Mouse (Mus musculus) left cerebral cortex, postnatal 25 days (tissue): ENCODE results near the gene Tfap2e. TPM values are rescaled to one million over a fixed set of nuclear protein-coding genes. Genes with fewer than 3 reads are reported as not detected.

ENCODE experiments used
- DNase-seq, 2 experiments: peaks; one replicate each; pipeline ENCODE4 v3.0.0; 2022; ENCODE audit warnings: low spot score in 2 of 2, mixed read lengths in 1 of 2
- intact Hi-C: fragments of 180-260 bp; cut with DNase I; formaldehyde crosslinking; loops from one replicate; pipeline ENCODE4 v1.15.1; 2025
- total RNA-seq, 2 experiments: library from RNA; stranded (reverse); gene quantifications; 2 replicates each; pipeline ENCODE4 v1.2.3; 2021

The Tfap2e gene
- not detected for total RNA-seq

DNA sequence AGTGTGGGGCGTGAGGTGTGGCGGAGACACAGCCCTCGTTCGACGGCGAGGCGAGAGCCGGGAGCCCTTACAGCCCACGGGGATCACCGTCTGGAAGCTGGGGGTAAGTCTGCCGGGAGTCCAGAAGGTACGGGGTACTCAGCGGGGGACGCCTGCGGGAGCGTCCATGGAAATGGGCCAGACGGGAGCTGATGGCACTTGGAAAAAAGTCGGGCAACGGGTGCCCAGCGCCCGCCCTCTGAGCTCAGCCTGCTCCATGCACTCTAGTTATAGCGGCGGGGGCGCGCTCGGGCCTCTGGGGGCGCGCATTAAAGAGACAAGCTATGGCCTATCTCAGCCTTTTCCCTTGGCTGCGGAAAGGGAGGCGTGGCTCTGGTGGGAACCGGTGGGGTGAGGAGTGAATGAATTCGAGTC is at the start of gene Tfap2e:
Gene Tfap2e (minus strand): TSS at position 240 of the 414 bp plus-strand sequence.
- intact Hi-C loops: no loop called here
- DNase-seq: no peak

GRCm38 (mm10) chr4:126782996-126783395 is 47.0 kb upstream of the Tfap2e start:
- intact Hi-C loops: no loop called here

GRCm38 (mm10) chr4:126782512-126782911 is 46.5 kb upstream of the Tfap2e start:
- peak in 1 of 2 experiments; percentile 55 for DNase-seq
- intact Hi-C loops: no loop called here

More at GRCm38 (mm10) chr4:126782996-126783395, 47.0 kb upstream of the Tfap2e start:
- peak in 1 of 2 experiments; percentile 70 for DNase-seq

DNA sequence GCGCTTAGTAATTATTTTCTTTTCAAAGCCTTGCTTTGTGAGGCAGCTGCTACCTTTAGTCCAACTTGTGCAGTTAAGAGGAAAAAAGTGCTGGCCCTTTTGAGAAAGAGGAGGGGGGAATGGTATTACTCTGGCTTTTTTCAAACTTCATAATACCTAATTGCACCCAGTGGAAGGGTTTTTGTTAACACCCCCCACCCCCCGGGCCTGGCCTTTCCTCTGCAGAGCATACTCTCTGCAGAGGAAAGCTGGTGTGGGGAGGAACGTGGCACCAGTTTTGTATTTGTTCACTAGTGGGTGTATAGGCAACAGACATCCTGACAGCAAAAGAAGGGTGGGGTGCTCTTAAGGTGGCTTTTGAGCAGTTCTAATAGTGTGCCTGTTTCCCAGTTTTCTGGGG is 45.8 kb upstream of the Tfap2e start:
- no peak for DNase-seq
- intact Hi-C loops: no loop called here

DNA sequence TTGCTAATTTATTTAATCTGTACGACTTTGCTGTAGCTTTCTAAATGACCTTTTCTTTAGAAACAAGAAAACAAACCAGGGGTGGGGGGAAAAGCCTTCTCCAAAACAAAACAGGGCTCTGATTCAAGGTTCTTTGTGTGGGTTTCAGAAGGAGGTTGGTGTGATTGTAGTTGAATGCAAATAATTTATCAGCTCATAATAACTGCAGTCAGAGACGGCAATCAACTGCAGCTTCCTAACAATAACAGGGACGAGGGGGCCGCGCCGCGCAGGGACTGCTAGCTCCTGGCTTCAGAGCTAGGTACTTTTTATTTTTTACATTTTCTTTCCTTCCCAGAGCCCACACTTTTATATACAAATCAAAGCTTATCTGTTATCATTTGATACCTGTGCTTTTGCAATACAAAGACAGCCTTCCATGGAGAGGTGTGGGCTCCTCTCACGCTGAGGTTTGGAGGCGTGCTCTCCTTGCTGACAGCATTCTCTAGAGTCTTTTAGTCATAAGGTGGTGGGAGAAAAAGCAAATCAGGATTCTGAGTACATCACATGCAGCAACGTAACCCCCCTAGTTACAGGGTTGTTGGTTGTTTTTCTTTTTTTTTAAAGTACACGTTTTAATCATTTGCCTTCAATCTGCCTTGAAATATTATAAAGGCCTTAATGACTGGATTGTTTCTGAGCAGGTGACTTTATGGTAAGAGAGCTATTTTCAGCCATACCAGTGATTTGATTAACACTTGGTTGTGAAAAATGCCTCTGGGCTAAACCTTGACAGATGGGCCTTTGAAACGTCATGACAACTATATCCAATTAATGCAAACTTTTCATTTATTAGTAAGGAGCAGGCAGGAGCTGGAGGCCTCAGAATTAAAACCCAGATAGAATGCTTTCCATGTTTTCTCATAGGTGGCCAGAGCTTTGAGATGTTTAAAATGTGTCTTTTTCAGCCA is 44.1 kb upstream of the Tfap2e start:
- DNase-seq: peak in 1 of 2 experiments; percentile 45
- intact Hi-C loops: no loop called here

DNA sequence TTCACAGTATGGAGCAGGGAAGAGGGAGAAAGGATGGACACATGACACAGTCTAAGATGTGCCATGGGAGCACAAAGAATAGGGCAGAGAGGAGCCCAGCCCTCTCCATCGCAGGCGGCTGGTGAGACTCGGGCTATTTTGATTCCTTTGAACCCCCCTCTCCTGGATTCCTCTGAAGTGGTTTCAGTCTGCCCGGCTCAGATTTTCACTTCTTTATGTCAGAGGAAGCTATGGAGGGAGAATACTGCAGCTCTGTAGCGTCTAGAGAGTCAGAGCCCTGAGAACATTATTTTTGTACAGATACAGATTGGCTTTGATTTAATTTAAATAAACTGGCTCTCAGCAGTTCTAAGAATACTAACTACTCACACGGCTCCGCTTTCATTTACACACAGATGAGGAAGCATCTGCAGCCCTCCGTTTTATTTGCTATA is 43.1 kb upstream of the Tfap2e start:
- peak in 1 of 2 experiments; percentile 76 for DNase-seq
- intact Hi-C loops: no loop called here

- no peak for DNase-seq
- intact Hi-C loops: no loop called here
Measured at GRCm38 (mm10) chr4:126775182-126775581, 39.1 kb upstream of the Tfap2e start.

- intact Hi-C loops: no loop called here
- DNase-seq: no peak
Measured at GRCm38 (mm10) chr4:126773871-126774270, 37.8 kb upstream of the Tfap2e start.

GRCm38 (mm10) chr4:126770831-126771230 is 34.8 kb upstream of the Tfap2e start:
- intact Hi-C loops: no loop called here
- DNase-seq: no peak

GRCm38 (mm10) chr4:126769800-126770563 is 33.9 kb upstream of the Tfap2e start:
- intact Hi-C loops: no loop called here
- DNase-seq: no peak

- intact Hi-C loops: no loop called here
Measured at GRCm38 (mm10) chr4:126763483-126763882, 27.4 kb upstream of the Tfap2e start.

GRCm38 (mm10) chr4:126762586-126763359 is 26.7 kb upstream of the Tfap2e start:
- DNase-seq: no peak
- intact Hi-C loops: no loop called here

More at GRCm38 (mm10) chr4:126763483-126763882, 27.4 kb upstream of the Tfap2e start:
- no peak for DNase-seq

DNA sequence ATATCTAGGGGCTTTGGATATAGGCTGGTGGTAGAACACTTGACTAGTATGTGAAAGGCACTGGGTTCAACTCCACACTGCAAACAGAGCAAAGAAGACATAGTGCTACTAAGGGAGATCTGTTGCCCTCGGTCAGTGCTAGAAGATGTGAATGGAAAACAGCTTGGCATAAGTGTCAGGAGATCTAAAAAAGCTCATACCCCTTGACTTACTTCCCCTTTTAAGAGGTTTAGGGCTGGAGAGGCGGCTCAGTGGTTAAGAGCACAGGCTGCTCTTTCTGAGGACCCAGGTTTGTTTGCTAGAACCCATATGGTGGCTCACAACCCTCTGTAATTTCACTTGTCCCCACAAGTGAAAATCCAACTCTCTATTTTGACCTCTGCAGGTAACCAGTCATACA is 23.4 kb upstream of the Tfap2e start:
- intact Hi-C loops: no loop called here
- DNase-seq: no peak

DNA sequence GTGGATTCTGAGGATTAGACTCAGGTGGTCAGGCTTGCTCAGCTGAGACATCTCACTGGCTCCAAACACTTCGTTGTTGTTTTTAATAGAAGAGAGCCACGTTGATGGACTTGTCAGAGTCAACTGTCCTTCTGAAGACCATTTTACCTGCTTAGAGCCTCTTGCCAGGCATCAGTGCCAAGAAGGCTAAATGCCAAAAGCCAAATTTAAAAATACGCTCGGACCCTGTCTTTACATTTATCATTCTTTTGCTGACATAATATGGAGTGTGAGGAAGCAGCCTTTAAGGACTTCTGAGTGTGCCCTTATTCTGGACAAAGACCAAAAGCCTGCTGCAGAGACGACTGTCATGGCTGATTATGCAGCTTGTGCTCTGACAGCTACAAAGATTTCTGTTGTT is 22.3 kb upstream of the Tfap2e start:
- intact Hi-C loops: no loop called here
- no peak for DNase-seq

GRCm38 (mm10) chr4:126756766-126757165 is 20.7 kb upstream of the Tfap2e start:
- DNase-seq: no peak
- intact Hi-C loops: no loop called here

DNA sequence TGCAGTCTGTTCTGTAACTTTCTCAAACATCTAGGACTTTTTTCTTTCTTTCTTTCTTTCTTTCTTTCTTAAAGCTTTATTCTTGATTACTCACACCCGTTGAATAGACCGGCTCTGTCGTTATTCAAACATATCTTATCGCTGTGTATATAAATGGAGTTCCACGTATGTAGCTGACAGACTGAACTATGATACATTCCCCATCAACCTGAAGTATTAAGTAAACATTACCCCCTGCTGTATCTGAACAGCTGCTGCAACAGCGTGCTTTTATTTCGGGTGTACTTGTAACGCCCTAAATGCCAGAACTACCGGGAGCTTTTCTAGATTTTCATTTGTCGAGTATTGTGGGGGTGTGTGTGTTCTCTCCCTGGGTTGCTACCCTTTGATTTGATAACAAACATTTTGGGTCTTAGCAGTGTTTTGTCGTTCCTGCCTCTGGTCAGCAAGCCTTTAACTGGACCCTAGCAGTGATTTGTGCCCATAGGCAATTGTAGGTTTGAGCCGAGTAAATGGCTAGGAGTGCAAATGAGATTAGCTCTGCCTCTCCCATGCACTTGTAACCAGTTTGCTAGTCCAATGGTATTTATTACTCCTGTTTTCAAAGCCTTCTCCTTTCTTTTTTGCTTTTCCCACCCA is 18.8 kb upstream of the Tfap2e start:
- intact Hi-C loops: loop anchor here (5.0 kb wide), 2 partner anchors 37 to 553 kb away; partner anchors contain the start of gene Thrap3
- no peak for DNase-seq

DNA sequence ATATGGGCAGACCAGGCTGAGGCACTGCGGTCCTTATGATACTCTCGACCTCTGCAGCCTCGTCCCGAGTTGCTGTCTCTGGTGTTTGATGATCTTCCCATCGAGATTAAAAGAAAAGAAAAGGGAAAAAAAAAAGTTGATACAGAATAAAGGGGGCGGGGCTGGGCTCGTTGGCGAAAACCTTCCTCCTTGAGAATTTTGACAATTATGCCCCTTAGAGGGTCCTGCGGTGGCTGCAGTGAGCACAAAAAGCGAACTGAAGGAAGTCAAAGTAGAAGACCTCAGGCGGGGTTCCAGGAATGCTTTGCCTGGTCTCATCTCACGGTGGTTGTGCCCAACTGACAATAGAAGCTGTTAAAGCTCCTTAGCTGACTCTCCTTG is 18.2 kb upstream of the Tfap2e start:
- intact Hi-C loops: loop anchor here (5.0 kb wide), 2 partner anchors 38 to 552 kb away; partner anchors contain the start of gene Thrap3
- DNase-seq: no peak

GRCm38 (mm10) chr4:126753268-126754230 is 17.5 kb upstream of the Tfap2e start, which contains the start of the genes Ncdn and AU040320:
Ncdn (minus strand) TSS chr4:126753438.
AU040320 (plus strand) TSS chr4:126753544.
- DNase-seq: peak; percentile 98 to 99
- intact Hi-C loops: loop anchor here (2.0 to 5.0 kb wide), 3 partner anchors 39 to 551 kb away; partner anchors contain the start of gene Thrap3
